Mouse (Mus musculus) natural killer cell, adult 2 months (primary cell): ENCODE measurements around the gene Lyl1.
A peak's percentile ranks its signal among the peaks of the same experiment; 100 is the strongest.

Source experiments
- DNase-seq, 2 experiments: peaks; one replicate each; pipeline ENCODE4 v3.0.0; 2022; ENCODE audit warnings: low spot score in 2 of 2

Lyl1 gene

DNA sequence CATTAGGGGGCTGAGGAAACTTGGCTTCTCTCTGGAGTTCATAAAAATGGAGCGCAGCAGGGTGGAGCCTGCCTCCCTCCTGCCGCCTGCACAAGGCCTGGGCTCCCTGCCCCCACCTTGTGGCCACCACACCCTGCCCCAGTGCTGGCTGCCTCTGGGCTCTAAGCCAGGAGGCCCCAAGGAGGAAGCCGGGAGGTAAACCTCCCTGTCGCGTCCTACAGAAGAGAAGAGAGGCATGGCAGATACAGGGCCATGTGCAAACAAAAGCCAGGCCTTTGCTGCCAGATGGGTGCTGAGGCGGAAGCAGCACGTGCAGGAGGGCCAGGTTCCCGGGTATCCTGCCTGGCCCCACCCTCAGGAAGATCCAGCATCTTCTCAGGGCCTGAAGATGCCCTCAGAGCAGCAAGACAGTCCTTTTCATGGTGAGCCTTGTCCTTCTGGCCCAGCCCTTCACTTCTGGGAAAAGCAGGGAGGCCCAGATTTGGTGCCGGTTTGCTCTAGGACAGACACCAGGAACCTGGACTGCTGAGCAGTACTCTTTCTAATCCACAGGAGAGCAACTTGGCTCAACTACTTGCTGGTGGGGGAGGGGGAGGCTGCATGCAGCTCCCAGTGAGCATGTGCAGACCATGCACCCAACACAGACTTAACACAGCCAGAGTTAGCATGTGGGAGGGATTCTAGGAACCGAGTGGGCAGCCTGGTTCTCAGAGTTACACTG is 21.8 kb downstream of the Lyl1 start, which contains the start of gene G430095P16Rik:
Gene G430095P16Rik (plus strand): TSS at position 158 of the 721 bp plus-strand sequence.
- peak; percentile 44 to 45 for DNase-seq

DNA sequence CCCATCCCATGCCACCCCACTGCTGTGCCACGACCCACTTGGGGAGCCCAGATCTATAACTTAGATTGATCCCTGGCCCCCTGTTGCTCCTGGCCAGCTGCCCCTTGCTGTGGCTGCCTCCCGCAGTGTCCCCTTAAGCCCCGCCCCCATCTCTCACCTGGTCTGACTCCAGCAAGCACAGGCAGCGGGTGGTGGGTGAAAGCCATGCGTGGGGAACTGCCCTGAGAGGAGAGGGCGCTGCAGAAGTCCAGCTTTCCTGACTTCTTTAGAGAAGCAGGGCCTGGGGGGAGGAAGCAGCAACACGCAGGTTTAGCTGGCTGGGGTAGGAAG is 22.3 kb downstream of the Lyl1 start:
- no peak for DNase-seq

DNA sequence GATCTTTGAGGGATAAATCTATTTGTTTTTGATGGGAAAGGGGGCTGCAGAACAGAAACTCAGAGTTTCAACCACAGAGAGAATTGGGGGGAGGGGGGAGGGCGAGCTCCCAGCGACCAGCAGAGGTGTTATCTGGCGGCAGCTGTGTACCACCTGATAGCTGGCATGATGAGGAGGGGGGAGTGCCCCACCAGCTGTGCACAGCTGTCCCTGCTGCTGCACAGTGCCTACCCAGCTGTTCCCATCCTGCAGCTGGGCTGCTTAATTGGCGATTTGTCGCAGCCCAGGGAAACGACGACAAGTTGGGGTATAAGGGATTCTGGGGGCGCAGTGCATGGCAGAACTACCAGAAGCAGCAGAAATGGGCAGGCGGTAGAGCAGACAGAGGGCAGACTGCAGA is 23.4 kb downstream of the Lyl1 start:
- no peak for DNase-seq

DNA sequence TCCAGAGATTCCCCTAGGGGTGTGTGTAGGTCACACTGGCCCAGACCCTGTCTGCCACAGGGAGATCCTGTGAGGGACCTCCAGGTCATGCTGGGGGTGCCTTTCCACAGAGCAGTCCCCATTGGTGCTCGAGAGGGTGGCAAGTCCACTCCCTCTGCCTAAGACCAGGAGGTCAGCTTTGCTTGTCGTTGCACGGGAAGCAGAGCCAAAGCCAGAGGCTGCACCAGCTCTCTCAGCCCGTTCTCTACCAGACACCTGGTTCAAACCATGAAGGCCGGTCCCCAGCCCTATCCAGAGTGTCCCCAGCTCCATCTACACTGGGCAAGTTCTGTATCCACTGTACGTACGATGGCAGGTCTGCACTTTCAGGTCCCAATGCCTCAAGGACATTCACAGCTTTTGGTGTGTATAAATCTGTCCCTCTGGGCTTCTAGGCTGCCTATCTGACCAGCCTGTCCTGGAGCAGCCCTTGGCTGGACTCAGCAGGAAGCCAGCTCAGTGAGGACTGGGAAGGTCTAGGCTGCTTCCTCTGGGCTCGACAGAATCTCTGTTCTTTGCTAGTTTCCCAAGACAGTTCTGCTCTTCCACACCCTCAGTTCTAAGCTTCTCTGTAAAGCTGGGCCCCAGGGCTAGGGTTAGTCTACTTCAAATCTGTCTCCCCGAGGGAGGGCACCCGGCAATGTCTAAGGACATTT is 24.1 kb downstream of the Lyl1 start:
- DNase-seq, result no peak

DNA sequence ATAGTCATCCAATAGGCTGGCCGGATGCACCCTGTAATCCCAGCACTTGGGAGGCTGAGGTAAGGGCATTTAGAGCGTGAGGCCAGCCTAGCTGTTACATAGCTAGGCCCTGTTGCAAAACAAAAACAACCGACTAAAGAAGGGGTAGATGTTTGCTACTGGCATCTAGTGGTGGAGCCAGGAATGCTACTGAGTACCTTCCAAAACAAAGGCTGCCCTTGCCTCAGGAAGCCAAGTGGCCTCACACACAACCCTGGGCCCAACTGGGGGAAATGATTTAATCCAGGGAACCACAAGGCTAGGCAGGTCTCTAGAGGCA is 24.6 kb downstream of the Lyl1 start:
- no peak for DNase-seq

DNA sequence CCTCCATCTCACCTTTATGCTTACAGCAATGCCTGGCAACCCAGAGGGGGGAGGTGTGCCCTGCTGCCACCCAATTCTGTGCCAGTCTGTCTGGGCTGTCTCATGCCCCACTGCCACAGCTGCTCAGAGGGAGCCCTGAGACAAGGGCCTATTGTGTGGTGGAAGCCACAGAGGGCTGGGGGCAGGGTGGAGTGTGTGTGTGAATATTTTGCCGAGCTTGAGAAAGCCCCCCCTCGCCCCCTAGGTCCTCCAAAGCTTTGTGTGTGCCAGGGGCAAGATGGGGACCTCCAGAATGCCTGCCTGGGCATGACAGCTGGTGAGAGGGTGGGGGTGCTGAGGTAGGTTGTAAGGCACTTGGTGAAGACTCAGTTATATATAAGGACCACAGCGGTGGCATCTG is 27.2 kb downstream of the Lyl1 start:
- DNase-seq, result no peak

DNA sequence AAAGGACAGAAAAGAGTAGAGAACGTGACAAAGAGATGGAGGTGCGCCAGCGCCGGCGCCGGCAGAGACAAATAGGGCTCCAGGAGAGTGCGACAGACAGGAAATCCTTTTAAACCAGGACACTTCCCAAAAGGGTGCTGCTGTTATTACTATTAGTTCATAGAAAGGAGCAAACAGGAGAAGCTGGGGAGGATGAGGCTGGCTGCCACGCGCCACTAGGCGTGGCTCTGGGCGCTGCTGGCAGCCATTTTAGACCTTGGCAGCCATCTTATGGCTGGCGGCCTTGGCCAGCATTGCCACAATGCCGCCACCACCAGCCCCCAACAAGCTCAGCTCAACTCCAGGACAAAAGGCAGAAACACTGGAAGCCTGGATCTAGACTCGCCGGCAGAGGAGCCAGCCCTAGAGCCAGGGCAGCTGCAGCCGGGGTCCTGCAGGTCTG is 28.7 kb downstream of the Lyl1 start:
- no peak for DNase-seq

DNA sequence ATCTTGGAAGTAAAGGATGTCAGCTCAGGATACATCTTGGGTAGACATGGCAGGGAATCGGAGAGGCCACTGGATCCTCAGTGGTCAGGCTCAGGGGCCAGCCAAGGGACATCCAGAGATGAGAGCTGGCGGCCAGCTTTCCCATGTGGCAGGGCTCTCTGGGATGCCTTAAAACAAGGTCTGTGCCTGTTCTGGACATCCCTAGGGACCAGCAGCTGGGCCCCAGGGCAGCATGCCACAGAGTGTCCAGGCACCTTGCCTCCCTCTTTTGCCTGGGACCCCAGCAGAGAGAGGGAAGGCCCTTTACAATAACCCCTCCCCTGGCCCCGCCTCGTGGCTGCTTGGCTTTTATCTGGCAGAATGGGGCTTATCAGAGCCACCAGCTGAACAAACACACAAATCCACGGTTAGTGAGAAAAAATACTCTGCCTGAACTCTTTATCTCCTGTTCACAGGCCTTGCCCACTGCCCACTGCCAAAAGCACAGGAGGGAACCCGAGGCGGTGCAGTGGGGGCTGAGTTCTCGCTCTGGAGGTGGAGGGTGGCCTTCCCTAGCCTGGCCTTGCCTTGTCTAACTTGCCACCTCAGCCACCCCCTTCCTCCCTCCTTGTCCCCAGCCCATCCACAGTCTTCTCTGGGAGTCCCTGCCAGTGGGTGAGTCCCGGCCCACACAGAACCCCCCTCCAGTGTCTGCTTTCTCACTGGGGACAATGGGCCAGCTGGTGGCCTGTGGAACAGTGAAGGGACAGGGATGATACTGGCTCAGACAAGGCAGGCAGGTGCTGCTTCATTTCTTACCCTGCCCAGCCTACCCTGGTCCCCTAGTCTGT is 29.5 kb downstream of the Lyl1 start:
- no peak for DNase-seq

DNA sequence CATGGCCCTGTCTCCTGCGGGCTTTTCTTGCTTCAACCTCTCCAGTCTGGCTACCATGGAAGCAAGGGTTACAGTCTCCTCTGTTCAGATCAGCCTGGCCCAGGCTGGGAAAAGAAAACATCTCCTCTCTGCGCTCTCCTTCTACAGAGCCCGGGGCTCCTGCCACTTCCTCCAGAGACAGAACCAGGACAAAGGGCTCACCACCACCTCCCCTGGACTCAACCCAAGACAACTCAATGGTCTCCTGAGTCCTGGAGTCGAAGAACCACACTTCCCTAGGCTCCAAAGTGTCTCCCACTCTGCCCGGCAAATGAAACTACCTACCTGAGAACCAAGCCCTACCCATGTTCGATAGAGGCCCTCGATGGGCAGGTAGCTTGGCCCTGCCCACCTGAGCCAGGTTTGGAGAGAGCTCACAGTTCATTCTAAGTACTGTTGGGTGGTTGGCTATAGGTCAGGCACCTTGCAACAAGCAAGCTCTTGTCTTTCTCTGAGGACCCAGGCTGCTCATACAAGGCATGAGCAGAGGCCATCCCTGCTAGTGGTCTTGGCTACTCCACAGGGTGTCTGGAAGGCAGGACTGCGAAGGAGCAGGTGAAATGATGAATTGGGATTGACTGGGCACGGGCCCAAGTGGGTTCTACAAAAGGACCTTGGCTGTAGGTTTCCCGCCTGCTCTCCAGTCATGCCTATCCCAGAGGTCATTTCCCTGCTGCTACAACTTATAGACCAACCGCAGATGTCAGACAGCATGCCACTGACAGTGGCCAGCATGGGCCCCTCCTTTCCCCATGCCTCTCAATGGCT is 30.3 kb downstream of the Lyl1 start:
- no peak for DNase-seq

DNA sequence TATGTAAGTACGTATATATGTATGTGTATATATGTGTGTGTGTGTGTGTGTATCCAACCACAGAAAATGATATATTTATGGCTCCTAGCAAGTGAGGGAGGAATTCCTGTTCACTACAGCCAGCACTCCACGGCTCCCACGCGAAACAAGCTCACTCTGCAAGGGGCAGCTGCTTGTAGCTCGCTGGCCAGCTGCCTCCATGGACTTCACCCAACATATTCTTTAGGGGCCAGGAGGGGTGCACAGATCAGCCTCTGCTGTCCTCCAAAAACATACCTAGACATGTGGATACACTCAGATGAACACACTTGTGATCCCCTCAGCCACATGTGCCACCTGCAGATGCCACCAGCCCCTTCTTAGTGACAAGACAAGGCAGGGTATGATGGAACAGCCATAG is 31.3 kb downstream of the Lyl1 start:
- DNase-seq, result no peak

DNA sequence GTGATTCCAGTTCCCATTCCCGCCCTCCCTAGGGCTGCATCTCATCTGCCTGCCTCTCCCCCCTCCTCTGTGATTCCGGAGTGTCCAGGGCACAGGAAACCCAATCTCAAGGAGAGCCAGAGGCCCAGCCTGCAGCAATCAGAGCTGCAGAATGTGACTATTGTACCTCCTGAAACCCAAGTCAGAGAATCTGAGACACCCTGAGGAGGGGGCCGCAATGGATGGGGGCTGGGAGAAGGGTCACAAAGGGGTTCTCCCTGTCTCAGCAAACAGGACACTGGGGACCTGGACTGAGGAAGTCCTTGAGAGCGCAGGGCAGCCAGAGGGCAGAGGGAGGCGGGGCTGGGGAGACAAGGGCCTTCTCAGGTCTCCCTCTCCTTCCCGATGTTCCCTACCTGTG is 31.7 kb downstream of the Lyl1 start:
- DNase-seq, result no peak

DNA sequence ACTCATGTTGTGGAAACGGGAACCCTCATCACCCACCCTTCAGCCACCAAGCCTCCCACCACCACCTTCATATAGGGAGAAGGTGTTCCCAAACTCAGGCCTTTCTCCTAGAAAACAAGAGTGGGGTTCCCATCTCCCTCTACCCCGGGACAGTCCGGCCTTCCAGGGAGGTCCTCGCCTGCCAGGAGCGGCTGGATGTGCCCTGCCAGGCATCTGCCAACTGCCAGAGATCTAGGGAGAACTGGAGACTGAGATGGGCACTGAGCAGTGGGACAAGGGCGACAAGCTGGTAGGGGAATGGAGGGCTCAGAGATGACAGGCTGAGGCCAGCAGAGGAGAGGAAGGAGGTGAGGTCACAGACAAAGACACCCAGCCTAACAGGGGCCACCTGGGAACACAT is 32.7 kb downstream of the Lyl1 start:
- no peak for DNase-seq

DNA sequence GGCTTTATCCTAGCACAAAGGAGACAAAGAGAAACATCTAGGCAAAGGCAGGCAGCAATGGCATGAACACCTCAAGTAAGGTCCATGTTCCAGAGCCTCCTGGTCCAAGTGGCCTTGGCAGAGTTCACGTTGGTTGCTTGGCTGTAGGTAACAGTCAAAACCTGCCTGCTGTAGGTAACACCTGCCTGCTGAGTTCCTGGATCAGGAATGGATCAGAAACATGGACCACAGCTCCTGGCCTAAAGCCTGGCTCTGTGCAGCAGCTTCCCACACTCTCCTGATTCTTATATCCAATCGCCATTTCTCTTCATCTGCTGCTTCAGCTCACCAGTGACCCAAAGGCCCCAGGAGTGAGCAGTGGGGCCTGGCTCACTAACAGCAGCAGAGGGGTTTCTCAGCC is 33.4 kb downstream of the Lyl1 start:
- no peak for DNase-seq

DNA sequence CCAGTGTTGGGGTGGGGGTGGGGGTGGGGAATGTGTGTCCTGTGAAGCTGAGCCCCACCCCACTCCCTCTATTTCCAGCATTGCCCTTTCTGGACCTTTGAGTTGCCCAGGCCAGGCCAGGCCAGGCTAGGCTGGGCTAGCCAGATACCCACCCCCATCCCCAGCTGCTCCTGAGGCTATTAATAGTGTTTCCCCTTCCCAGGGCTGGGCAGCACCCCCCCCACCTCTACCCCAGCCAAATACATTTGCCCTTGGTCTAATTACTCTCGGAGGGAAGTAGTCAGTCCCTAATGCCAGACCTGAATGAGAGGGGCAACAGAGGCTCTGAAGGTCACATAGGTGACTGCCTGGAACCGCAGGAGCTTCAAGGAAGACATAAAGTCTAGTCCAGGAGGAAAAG is 34.3 kb downstream of the Lyl1 start:
- no peak for DNase-seq

DNA sequence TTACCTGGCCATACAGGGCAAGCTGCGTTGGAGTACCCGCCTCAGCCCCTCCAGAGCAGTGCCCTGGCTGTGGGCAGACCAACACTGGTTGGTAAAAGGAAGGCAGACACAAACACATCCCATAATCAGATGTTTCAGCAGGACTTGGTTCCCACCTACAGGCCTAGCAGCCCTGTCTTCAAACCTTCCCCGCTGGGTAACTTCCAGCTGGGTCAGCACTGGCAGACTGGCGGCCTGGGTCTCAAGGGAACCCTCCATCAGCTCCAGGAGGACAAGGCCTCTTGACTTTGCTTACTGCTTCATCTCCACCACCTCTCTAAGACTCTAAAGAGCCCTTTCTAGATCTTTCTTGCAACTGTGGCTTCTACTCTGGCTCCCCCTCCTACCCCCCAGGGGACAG is 35.3 kb downstream of the Lyl1 start:
- DNase-seq, result no peak

DNA sequence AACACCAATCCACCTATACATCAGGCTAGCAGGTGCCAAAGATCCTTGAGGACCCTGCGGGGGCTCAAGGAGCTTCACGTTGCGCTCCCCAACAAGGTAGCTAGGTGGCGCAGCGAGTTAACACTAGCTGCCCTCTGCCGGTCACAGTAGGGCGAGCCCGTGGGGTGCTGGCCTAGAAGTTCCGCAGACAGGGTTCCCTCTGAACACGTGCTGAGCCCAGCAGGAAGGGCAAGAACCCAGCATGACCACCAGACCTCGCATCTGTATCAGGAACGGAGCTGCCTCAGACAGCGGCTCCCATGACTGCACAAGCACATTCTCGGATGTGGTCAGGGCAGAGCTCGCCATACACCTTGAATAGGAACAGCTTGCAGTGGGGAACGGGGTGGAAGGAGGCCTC is 36.4 kb downstream of the Lyl1 start:
- DNase-seq, result peak; percentile 68 to 82

DNA sequence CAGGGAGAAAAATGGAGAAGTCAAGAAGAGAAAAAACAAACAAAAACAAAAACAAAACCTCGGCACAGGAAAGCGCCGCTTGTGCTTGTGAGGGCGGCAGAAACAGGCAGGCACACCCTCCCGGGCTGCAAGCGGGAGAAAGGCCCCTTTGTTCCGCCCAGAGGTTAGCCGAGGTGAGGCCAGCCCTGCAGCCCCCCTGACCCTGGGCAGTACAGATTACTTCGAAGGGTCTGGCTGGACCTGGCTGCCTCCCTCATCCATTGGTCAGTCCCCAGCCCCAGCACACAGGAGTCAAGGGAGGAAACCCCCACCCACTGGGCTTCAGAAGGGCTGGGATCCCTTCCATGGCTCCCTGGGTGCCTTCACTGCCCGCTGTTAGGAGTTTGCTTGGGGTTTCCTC is 37.0 kb downstream of the Lyl1 start:
- no peak for DNase-seq

DNA sequence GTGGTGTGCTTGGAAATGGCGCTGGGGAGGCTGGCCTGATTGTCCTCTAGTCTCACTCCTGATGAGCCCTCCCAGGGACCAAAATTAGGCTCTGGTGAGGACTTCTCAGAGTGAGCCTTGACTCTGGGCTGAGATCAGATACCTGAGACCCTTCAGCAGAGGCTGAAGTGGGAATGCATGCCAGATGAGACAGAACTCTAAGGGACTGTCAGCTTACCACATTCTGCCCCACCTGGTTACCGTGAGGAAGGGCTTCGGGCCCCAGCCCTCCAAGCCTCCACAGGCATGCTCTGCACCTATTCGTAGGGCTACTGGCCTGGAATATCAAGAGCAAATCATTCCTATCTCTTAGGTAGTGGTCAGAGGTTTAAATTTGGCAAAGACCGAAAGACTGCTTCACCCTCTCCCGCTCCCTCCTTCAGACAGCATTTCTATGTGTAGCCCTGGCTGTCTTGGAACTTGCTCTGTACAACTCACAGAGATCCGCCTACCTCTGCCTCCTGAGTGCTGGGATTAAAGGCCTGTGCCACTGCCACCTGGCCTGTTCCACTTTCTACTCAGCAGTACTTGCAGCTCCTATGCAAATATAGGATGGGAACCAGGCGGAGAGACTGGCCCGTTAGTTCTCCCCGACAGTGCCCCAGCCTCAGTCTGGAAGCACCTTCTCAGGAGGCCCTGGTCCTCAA is 37.6 kb downstream of the Lyl1 start:
- no peak for DNase-seq

DNA sequence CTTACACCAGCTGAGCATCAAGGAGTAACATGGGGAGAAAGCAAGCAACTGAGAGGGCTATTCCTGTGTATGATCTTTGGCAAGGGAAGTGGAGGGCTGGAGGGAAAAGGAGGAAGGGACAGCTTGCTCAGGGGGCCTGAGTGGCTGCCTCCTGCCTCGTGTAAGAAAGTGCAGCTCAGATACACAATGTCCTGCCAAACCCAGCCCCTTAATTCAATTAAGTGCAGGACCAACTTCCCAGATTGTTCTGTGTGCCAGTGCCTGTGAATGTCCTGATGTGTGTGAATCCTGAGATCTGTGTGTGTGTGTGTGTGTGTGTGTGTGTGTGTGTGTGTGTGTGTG is 38.1 kb downstream of the Lyl1 start:
- DNase-seq, result no peak

DNA sequence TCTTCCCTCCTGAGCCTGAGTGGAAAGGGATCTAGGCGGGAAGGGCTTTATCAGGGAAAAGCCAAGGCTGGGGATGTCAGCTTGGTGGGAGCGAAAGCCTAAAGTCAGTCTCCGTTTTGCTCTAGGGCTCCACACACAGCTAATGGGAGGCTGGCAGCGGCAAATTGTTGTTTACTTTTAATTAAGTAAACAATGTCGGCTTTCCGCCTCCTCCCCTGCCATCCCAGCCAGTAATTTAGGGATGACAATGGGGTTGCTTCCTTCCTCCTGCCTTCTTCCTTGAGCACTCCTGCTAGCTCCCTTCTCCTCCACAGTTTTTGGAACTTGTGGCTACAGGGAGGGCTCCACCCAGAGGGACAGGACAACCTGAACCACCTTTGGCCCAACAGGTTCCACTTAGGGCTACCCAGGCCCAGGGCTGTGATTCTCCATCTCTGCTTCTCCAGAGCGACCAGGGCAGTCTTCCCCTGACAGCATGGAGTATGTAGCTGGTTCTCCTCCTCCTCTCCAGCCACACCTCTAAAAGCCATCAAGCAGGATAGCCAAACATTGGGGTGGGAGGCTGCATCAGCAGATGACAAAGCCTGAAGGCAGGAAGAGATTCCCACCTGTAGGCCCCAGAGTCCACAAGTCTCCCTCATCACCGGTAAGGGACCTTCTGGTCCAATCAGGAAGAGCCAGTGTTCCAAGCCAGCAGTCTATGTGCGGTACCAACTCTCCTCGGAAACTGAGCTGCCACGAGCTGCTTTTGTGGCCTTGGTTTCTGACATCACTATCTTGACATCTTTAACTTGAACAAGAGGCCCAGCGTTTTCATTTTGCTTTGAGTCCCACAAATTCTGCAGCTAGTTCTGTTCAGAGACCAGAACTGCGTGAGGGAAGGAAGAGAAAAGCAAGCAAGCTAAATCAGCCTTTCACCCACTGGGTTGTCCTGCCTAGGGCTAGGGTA is 39.9 kb downstream of the Lyl1 start:
- no peak for DNase-seq
